Mouse (Mus musculus) embryonic facial prominence, embryonic 14.5 days (tissue): ENCODE data around the gene Abca6. TPM values are rescaled to one million over a fixed set of nuclear protein-coding genes. Genes with fewer than 3 reads are reported as not detected.

ENCODE experiments used
- ATAC-seq: fragments of 200-750 bp; cut with Nextera tagmentation; 2 replicates; pipeline ENCODE4 v1.8.0; 2017; ENCODE audit warnings: low read depth, moderate number of reproducible peaks, moderate TSS enrichment
- DNase-seq: peaks from one replicate; pipeline ENCODE4 v3.0.0-alpha.2; 2015; ENCODE audit warnings: low spot score
- H3K27ac ChIP-seq: fragments of 300-500 bp; sonication (generic); replicated peaks from 2 replicates; pipeline ENCODE4 v1.5.1; 2014; ENCODE audit warnings: low read depth, mild to moderate bottlenecking, low read length, moderate library complexity
- H3K27me3 ChIP-seq: fragments of 300-500 bp; sonication (generic); replicated peaks from 2 replicates; pipeline ENCODE4 v1.6.1; 2014; ENCODE audit warnings: low read length; ENCODE audit not compliant: control insufficient read depth, insufficient read depth
- H3K36me3 ChIP-seq: fragments of 300-500 bp; sonication (generic); 2 replicates; pipeline ENCODE4 v1.6.1; 2014; ENCODE audit warnings: low read length, mixed read lengths; ENCODE audit not compliant: control insufficient read depth, insufficient read depth
- H3K4me1 ChIP-seq: fragments of 300-500 bp; sonication (generic); 2 replicates; pipeline ENCODE4 v1.6.1; 2014; ENCODE audit warnings: antibody characterized with exemption, low read length; ENCODE audit not compliant: control insufficient read depth, insufficient read depth
- H3K4me2 ChIP-seq: fragments of 300-500 bp; sonication (generic); 2 replicates; pipeline ENCODE4 v1.6.1; 2014; ENCODE audit warnings: low read depth, mild to moderate bottlenecking, low read length, moderate library complexity, mixed read lengths
- H3K4me3 ChIP-seq: fragments of 300-500 bp; sonication (generic); 2 replicates; pipeline ENCODE4 v1.5.1; 2014; ENCODE audit warnings: low read depth, mild to moderate bottlenecking, low read length
- H3K9ac ChIP-seq: fragments of 300-500 bp; sonication (generic); 2 replicates; pipeline ENCODE4 v1.6.1; 2014; ENCODE audit warnings: low read depth, mild to moderate bottlenecking, low read length, moderate library complexity, mixed read lengths
- H3K9me3 ChIP-seq: fragments of 300-500 bp; sonication (generic); 2 replicates; pipeline ENCODE4 v1.6.1; 2016; ENCODE audit warnings: low read length; ENCODE audit not compliant: control insufficient read depth
- WGBS: fragments of 180-500 bp; shearing (Covaris S2); extraction: QIAGEN DNeasy Blood & Tissue Kit; methylation state at CpG from one replicate; pipeline ENCODE4 v1.1.7; 2014; 5-methylcytosine and 5-hydroxymethylcytosine counted together
- polyA plus RNA-seq: library from polyadenylated mRNA; unstranded; fragments of >200 nt; fragmentation: Nextera tagmentation; extraction: Ambion mirVana; gene quantifications from 2 replicates; pipeline ENCODE4 v1.2.1, GENCODE M21; 2014

The Abca6 gene
- polyA plus RNA-seq, 1 experiment from 2014 or later = 1.6 TPM

- WGBS = 5% methylated on average over 5 of the region's 5 CpGs
- H3K4me3 ChIP-seq = no peak overlapping the region
- no peak overlapping the region for H3K4me2 ChIP-seq
- H3K27me3 ChIP-seq = no peaks in the 10 kb centered on the region
- H3K9me3 ChIP-seq = no peaks in the 10 kb centered on the region
- no peaks in the 10 kb centered on the region for H3K4me1 ChIP-seq
- H3K9ac ChIP-seq = no peak overlapping the region
- DNase-seq (peak; percentile 83), ATAC-seq (peak; percentile 76; the same call in 1 of the 2 replicates)
- no peak overlapping the region for H3K27ac ChIP-seq
- peaks cover 4% of the 10 kb centered on the region; the same call in 1 of the 2 replicates for H3K36me3 ChIP-seq
Observed at GRCm38 (mm10) chr11:110271745-110272144, 20.2 kb upstream of the Abca6 start.

GRCm38 (mm10) chr11:110268244-110268844 is 16.8 kb upstream of the Abca6 start:
- 40% methylated on average over 8 of the region's 8 CpGs for WGBS
- no peaks in the 10 kb centered on the region for H3K27me3 ChIP-seq
- no peak overlapping the region for H3K9ac ChIP-seq
- no peak overlapping the region for H3K4me3 ChIP-seq
- no peaks in the 10 kb centered on the region for H3K4me1 ChIP-seq
- H3K9me3 ChIP-seq = no peaks in the 10 kb centered on the region
- ATAC-seq (peak; percentile 77), DNase-seq (peak; percentile 89)
- no peak overlapping the region; the same call in 1 of the 2 replicates for H3K27ac ChIP-seq
- H3K4me2 ChIP-seq = no peak overlapping the region
- H3K36me3 ChIP-seq = no peaks in the 10 kb centered on the region

GRCm38 (mm10) chr11:110267232-110267631 is 15.7 kb upstream of the Abca6 start:
- ATAC-seq (no peak), DNase-seq (no peak)
- no peak overlapping the region for H3K4me2 ChIP-seq
- H3K36me3 ChIP-seq = no peaks in the 10 kb centered on the region
- H3K4me1 ChIP-seq = no peaks in the 10 kb centered on the region
- H3K9me3 ChIP-seq = no peaks in the 10 kb centered on the region
- 96% methylated on average over 6 of the region's 6 CpGs for WGBS
- no peak overlapping the region for H3K4me3 ChIP-seq
- H3K9ac ChIP-seq = no peak overlapping the region
- H3K27ac ChIP-seq = no peak overlapping the region
- H3K27me3 ChIP-seq = no peaks in the 10 kb centered on the region

- peak; percentile 34 for DNase-seq
- Histone ChIP-seq H3K27me3 (no peaks in the 10 kb centered on the region), H3K4me3 (no peak overlapping the region), H3K9ac (no peak overlapping the region), H3K27ac (no peak overlapping the region), H3K4me2 (no peak overlapping the region), H3K36me3 (no peaks in the 10 kb centered on the region), H3K9me3 (no peaks in the 10 kb centered on the region), H3K4me1 (no peaks in the 10 kb centered on the region)
- no peak for ATAC-seq
- 78% methylated on average over 11 of the region's 11 CpGs for WGBS
Observed at GRCm38 (mm10) chr11:110266757-110267156, 15.2 kb upstream of the Abca6 start.

- Histone ChIP-seq H3K4me1 (no peaks in the 10 kb centered on the region), H3K4me3 (no peak overlapping the region), H3K27ac (no peak overlapping the region), H3K9me3 (peaks cover 7% of the 10 kb centered on the region), H3K27me3 (no peaks in the 10 kb centered on the region), H3K4me2 (no peak overlapping the region), H3K9ac (no peak overlapping the region), H3K36me3 (no peaks in the 10 kb centered on the region)
- WGBS = 58% methylated on average over 3 of the region's 3 CpGs
- no peak for DNase-seq
- no peak for ATAC-seq
Observed at GRCm38 (mm10) chr11:110261867-110262266, 10.3 kb upstream of the Abca6 start.

GRCm38 (mm10) chr11:110257911-110258310 is 6.3 kb upstream of the Abca6 start:
- 32% methylated on average over 4 of the region's 4 CpGs for WGBS
- ATAC-seq (no peak), DNase-seq (peak; percentile 41)
- no peaks in the 10 kb centered on the region for H3K4me1 ChIP-seq
- H3K27ac ChIP-seq = no peak overlapping the region
- no peaks in the 10 kb centered on the region for H3K27me3 ChIP-seq
- no peaks in the 10 kb centered on the region for H3K36me3 ChIP-seq
- no peak overlapping the region for H3K4me3 ChIP-seq
- no peak overlapping the region for H3K4me2 ChIP-seq
- H3K9ac ChIP-seq = no peak overlapping the region
- peaks cover 7% of the 10 kb centered on the region for H3K9me3 ChIP-seq

- no peaks in the 10 kb centered on the region for H3K36me3 ChIP-seq
- no peak overlapping the region for H3K27ac ChIP-seq
- 91% methylated on average over 4 of the region's 4 CpGs for WGBS
- H3K4me1 ChIP-seq = no peaks in the 10 kb centered on the region
- peaks cover 7% of the 10 kb centered on the region for H3K9me3 ChIP-seq
- no peaks in the 10 kb centered on the region for H3K27me3 ChIP-seq
- DNase-seq (no peak), ATAC-seq (no peak)
- no peak overlapping the region for H3K4me3 ChIP-seq
- no peak overlapping the region for H3K9ac ChIP-seq
- no peak overlapping the region for H3K4me2 ChIP-seq
Observed at GRCm38 (mm10) chr11:110257061-110257460, 5.5 kb upstream of the Abca6 start.

- no peak overlapping the region for H3K9ac ChIP-seq
- H3K4me2 ChIP-seq = no peak overlapping the region
- WGBS = 70% methylated on average over 3 of the region's 3 CpGs
- H3K4me1 ChIP-seq = no peaks in the 10 kb centered on the region
- ATAC-seq (no peak), DNase-seq (no peak)
- H3K4me3 ChIP-seq = no peak overlapping the region
- H3K9me3 ChIP-seq = no peaks in the 10 kb centered on the region
- no peaks in the 10 kb centered on the region for H3K36me3 ChIP-seq
- no peaks in the 10 kb centered on the region for H3K27me3 ChIP-seq
- no peak overlapping the region for H3K27ac ChIP-seq
Observed at GRCm38 (mm10) chr11:110252256-110252655, 680 bp upstream of the Abca6 start.

GRCm38 (mm10) chr11:110244730-110245129 is 6.8 kb downstream of the Abca6 start:
- no peaks in the 10 kb centered on the region for H3K27me3 ChIP-seq
- H3K4me1 ChIP-seq = no peaks in the 10 kb centered on the region
- no peak overlapping the region for H3K4me3 ChIP-seq
- H3K4me2 ChIP-seq = no peak overlapping the region
- H3K9me3 ChIP-seq = 0 out of 2 replicates have a peak, but pooled peaks cover 4% of the 10 kb centered on the region
- H3K27ac ChIP-seq = no peak overlapping the region
- no peaks in the 10 kb centered on the region for H3K36me3 ChIP-seq
- WGBS = 91% methylated on average over 10 of the region's 10 CpGs
- no peak for DNase-seq
- no peak for ATAC-seq
- H3K9ac ChIP-seq = no peak overlapping the region
